Mouse (Mus musculus): ENCODE data around the gene Terf2ip. TPM values are rescaled to one million over a fixed set of nuclear protein-coding genes. Genes with fewer than 3 reads are reported as not detected.

The Terf2ip gene
- polyA plus RNA-seq, 1 experiment from 2014 or later, result 7.2 TPM

- no peaks in the 10 kb centered on the region for H3K36me3 ChIP-seq
- no peak for ATAC-seq (ENCODE audit: low read depth)
- no peaks in the 10 kb centered on the region for H3K4me1 ChIP-seq (replicated peaks)
- no peak overlapping the region for H3K4me3 ChIP-seq (replicated peaks)
- no peaks in the 10 kb centered on the region for H3K27me3 ChIP-seq
- no peaks in the 10 kb centered on the region for H3K9me3 ChIP-seq (replicated peaks)
- H3K27ac ChIP-seq, result no peak overlapping the region
- no peak for DNase-seq
- no peak overlapping the region for H3K4me2 ChIP-seq
- no peak overlapping the region for H3K9ac ChIP-seq
These were observed 43.3 kb downstream of the Terf2ip start for GRCm38 (mm10) chr8:112054456-112054855.

GRCm38 (mm10) chr8:112061372-112061771 lies 50.2 kb downstream of the Terf2ip start:
- H3K36me3 ChIP-seq, result no peaks in the 10 kb centered on the region
- H3K4me3 ChIP-seq (replicated peaks), result no peak overlapping the region
- no peak overlapping the region for H3K27ac ChIP-seq
- DNase-seq (no peak), ATAC-seq (ENCODE audit: low read depth) (no peak)
- 32% methylated on average over 4 of the region's 4 CpGs for WGBS (ENCODE audit: insufficient replicate concordance)
- H3K27me3 ChIP-seq, result no peaks in the 10 kb centered on the region
- H3K4me2 ChIP-seq, result no peak overlapping the region
- H3K9ac ChIP-seq, result no peak overlapping the region
- no peaks in the 10 kb centered on the region for H3K4me1 ChIP-seq (replicated peaks)
- H3K9me3 ChIP-seq (replicated peaks), result no peaks in the 10 kb centered on the region

Other genes starting within 250 kb of the Terf2ip start
- 113 and 136 TPM in 2 replicates for gene Cfdp1, start 157.1 kb upstream of the Terf2ip start, polyA plus RNA-seq (2015; fragmentation: Nextera tagmentation; extraction: Ambion mirVana)
- 4.3 and 5.4 TPM in 2 replicates for gene Tmem170, start 134.6 kb upstream of the Terf2ip start, polyA plus RNA-seq (2015; fragmentation: Nextera tagmentation; extraction: Ambion mirVana)
- gene Chst5, start 101.0 kb upstream of the Terf2ip start, polyA plus RNA-seq (2015; fragmentation: Nextera tagmentation; extraction: Ambion mirVana), result 0.06 TPM in 1 of 2 replicates, not detected in the other
- gene Tmem231, start 77.5 kb upstream of the Terf2ip start, polyA plus RNA-seq (2015; fragmentation: Nextera tagmentation; extraction: Ambion mirVana), result 2.1 and 2.6 TPM in 2 replicates
- 185 and 197 TPM in 2 replicates for gene Gabarapl2, start 70.7 kb upstream of the Terf2ip start, polyA plus RNA-seq (2015; fragmentation: Nextera tagmentation; extraction: Ambion mirVana)
- gene Adat1, start 19.1 kb upstream of the Terf2ip start, polyA plus RNA-seq (2015; fragmentation: Nextera tagmentation; extraction: Ambion mirVana), result 4.3 and 5.7 TPM in 2 replicates
- 126 and 140 TPM in 2 replicates for gene Kars, start 75 bp upstream of the Terf2ip start, polyA plus RNA-seq (2015; fragmentation: Nextera tagmentation; extraction: Ambion mirVana)
- 0.22 and 0.31 TPM in 2 replicates for gene Gm6793, start 3.6 kb downstream of the Terf2ip start, polyA plus RNA-seq (2015; fragmentation: Nextera tagmentation; extraction: Ambion mirVana)

Data from liver, embryonic 13.5 days (tissue).